Mouse (Mus musculus): ENCODE measurements around the gene Sspo.

GRCm38 (mm10) chr6:48464966-48465679 is 17.1 kb downstream of the Sspo start:
- TF ChIP-seq CTCF (IDR thresholded peaks at IDR 0.05; ENCODE audit: borderline replicate concordance, insufficient read depth, low read length) (no peak), POLR2A (IDR thresholded peaks at IDR 0.05; ENCODE audit: low read depth, low read length) (no peak)

All from embryonic fibroblast, embryonic 13.5 days (primary cell).